Mouse (Mus musculus): Measurements from ENCODE around the gene Tbr1. TPM values are rescaled to one million over a fixed set of nuclear protein-coding genes. Genes with fewer than 3 reads are reported as not detected.

Tbr1 gene
- total RNA-seq (2014; fragmentation: Nextera tagmentation) (0.49 TPM in 1 of 2 replicates, not detected in the other), total RNA-seq (2017) (not detected in 2 replicates)

GRCm38 (mm10) chr2:61802656-61803251 is at the start of gene Tbr1:
Tbr1 (plus strand) TSS chr2:61802930.
- no peak for ATAC-seq (replicated peaks; ENCODE audit: poor library complexity, severe bottlenecking)

DNA sequence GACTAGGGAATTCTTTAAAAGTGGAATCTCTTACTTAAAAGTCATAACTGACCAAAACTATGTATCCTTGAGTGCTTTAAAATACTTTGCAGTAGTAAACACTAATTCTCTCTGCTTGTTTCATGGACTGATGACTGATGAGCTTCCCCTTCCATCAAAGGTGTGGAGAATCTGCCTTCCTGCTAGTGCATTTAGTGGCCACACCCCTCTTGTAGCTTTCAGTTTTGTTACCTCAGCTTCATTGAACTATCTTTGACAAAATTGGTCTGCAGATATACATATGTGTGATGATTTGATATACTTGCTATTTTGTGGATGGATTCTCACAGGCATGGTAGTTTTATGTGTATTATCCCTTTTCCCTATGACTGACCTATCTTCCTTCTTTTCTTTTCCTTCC is 47.7 kb upstream of the Tbr1 start:
- no peak for ATAC-seq (replicated peaks; ENCODE audit: poor library complexity, severe bottlenecking)

DNA sequence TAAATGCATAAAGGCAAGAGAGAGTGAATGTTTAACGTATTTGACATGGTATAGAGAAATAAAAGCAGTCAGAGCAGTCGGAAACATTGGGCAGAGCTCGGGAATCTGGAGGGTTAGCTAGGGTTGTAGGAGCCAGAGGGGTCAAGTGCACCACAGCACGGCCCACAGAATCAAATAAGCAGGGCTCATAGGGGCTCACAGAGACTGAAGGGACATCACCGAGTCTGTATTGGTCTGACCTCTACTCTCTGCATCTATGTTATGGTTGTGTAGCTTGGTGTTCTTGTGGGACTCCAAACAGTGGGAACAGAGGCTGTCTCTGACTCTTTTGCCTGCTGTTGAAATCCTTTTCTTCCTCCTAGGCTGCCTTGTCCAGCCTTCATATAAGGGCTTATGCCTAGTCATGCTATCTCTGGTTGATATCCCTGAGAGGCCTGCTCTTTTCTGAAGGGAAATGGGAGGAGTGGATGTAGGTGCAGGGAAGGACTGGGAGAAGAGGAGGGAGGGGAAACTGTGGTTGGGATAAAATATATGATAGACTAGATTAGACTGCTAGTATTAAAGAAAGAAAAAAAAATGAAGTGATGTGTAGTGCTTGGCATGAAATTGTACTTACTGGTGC is 43.4 kb upstream of the Tbr1 start:
- ATAC-seq (replicated peaks; ENCODE audit: poor library complexity, severe bottlenecking) = no peak

DNA sequence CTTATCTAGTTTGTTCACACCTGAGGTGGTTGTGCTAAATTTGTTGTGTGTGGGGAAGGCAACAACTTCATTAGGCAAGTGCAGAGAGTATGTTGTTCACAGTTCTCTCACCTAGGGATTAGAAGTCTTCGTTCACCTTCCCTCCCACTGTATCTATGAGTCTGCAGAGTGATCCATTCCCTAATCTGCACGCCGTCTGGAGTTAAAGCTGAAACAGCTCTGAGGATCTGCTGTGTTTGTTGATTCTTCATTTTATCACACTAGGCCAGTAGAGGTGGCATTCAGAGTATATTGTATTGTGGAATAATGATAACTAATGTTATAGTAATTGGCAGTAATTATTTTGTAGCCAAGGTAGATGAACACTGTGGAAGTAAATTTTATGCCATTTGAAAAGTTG is 42.7 kb upstream of the Tbr1 start:
- no peak for ATAC-seq (replicated peaks; ENCODE audit: poor library complexity, severe bottlenecking)

GRCm38 (mm10) chr2:61764470-61765105 is 38.1 kb upstream of the Tbr1 start:
- no peak for ATAC-seq (replicated peaks; ENCODE audit: poor library complexity, severe bottlenecking)

DNA sequence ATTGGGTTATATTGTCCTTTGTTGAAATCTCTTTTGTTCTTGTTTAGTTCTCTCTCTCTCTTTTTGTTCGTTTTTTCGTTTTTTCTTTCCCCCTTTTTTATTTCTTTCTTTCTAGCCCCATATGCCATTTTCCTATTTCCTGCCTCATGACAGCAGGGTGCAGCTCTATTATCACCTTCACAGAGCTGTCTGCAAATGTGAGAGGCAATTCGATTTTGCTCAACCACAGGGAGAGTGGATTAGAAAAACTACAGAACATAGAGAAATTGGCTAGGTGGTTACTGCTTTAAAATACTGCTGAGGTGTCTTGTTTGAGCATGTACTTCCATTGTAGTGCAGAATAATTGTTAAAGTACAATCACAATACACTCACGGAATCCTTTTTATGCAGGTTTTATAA is 37.2 kb upstream of the Tbr1 start:
- ATAC-seq (replicated peaks; ENCODE audit: poor library complexity, severe bottlenecking) = no peak

- no peak for ATAC-seq (replicated peaks; ENCODE audit: poor library complexity, severe bottlenecking)
Observed at GRCm38 (mm10) chr2:61780794-61781193, 21.9 kb upstream of the Tbr1 start.

DNA sequence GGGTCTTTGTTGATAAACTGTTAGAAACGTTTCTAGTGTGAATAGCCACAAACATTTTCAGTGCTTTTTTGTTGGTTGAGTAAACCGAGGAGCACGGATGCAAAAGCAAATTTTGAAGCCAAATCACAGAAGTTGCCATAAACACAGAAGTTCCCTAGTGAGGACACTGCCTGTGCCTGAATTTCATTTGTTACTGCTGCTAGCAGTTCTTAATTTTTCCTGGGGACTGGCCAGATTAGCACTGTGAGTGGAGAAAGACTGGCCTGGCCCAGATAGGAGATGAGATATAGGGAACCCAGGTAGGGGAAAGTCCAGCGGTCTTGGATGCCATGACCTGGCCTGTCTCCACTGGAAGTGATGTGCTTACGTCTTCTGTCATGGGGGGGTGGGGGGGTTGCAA is 7.8 kb upstream of the Tbr1 start:
- no peak for ATAC-seq (replicated peaks; ENCODE audit: poor library complexity, severe bottlenecking)

DNA sequence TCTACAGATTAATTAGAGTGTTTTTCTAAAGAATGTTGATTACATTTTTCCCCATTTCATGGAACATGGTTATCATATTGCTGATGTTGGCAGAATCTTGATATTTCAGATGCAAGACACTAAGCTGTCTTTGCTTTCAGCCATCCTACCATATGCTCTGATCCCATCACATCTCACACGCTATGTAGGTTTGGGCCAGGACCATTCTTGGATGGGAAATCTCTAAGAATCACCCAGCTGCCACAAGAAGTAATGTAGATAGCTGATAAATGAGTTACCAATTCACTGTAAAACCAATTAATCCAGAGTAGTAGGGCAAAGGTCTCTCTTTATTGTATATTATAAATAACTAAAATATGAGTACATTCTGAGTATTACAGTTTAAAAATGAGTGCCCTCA is 4.7 kb upstream of the Tbr1 start:
- ATAC-seq (replicated peaks; ENCODE audit: poor library complexity, severe bottlenecking) = no peak

DNA sequence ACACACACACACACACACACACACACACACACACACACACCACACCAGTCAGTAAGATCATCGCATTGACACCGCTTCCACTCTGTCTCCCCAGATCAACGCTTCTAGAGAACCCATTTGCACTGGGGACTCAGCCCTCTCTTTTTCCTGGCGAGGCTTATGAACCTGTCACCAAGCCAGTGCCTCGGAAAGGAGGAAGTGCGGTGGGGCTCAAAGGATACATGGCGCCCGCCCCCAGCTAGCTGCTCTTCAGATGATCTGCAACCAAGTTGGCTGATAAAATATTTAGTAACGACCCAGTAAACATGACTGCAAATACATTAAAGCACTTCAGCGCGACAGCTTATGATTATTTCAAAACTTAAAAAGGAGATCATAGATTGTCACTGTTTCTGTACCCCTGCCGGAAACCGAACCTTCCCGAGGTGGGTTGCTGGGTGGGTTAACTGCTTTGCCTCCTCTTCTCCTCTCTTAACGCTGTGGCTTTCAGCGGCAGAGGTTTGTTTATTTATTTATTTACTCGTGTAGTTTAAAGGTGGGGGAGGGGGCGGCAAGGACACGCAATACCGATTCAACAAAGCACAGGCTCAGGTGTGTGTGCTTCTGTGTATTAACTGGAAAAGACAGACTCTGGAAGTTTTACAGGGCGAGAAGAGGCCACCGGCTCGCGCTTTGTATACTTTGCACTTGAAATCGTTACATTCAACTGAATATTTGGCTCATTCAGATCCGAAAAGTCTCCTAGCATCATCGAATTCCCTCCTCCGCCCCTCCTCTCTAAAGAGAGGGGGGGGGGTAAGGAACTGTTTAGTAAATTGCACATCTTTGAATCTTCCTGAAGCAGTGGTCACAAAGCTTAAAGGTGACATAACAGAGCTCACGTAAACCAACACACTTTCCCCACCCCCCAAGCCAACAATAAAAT is 975 bp downstream of the Tbr1 start:
- ATAC-seq (replicated peaks; ENCODE audit: poor library complexity, severe bottlenecking) = peak; percentile 75

DNA sequence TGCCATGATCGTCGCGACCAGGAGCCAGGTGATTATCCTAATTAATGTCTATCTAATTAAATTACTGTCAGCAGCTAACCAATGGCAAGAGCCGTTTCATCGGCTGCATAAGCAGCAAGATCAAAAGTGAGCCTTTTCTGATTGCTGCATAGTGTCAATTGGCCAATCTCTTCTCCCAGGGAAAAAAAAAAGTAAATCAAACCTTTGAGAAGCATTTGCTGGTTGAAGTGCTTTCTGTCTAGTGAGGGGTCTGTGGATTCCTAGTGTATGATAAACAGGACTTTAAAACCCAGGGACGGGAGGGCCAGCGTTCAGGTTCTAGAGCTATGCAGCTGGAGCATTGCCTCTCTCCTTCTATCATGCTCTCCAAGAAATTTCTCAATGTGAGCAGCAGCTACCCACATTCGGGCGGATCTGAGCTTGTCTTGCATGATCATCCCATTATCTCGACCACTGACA is 1.7 kb downstream of the Tbr1 start:
- no peak for ATAC-seq (replicated peaks; ENCODE audit: poor library complexity, severe bottlenecking)

- peak; percentile 25 for ATAC-seq (replicated peaks; ENCODE audit: poor library complexity, severe bottlenecking)
Observed at GRCm38 (mm10) chr2:61804841-61805540, 2.3 kb downstream of the Tbr1 start.

DNA sequence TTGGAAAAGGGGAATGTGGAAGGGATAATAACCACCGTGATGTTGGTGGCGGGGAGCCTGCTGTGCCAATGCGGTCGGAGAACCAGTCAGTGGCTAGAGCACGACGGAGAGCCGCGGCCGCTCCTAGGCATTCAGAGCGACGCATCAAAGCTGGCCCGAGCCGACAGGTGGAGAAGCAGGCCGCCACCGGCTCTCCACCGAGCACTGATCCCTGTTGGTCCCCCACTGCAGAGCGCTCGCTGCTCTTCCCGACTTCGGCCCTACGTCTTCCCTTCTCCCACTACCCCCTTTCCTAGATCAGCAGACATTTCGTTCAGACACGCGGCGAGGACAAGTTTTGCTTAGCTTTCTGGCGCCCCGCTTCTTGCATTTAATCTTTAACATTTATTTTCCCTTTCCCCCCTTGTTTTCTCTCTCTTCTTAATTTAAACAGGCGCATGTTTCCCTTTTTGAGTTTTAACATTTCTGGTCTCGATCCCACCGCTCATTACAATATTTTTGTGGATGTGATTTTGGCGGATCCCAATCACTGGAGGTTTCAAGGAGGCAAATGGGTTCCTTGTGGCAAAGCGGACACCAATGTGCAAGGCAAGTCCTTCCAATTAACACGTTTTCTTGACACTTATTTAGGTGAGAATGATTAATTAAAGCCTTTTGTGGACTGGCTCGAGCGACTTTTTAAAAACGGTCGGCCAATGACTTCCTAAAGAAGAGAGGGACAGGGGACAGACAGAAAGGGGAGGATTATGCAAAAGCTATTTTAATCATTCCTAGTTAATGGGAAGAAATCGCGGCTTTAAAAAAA is 3.0 kb downstream of the Tbr1 start:
- peak; percentile 14; the same call in 1 of the 2 replicates for ATAC-seq (replicated peaks; ENCODE audit: poor library complexity, severe bottlenecking)

DNA sequence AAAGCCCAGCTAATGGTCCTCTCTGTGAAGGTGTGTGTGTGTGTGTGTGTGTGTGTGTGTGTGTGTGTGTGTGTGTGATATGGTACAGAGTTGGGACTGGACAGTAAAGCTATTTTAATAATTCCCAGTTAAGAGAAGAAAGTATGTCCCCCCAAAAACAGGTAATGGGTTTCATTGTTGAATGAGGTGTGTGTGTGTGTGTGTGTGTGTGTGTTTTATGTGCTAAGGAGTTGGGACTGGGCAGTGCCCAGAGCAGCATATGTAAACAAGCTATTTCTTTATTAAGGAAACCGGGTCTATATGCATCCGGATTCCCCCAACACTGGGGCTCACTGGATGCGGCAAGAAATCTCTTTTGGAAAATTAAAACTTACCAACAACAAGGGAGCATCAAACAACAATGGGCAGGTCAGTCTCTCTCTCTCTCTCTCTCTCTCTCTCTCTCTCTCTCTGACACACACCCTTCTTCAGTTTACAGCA is 3.7 kb downstream of the Tbr1 start:
- no peak for ATAC-seq (replicated peaks; ENCODE audit: poor library complexity, severe bottlenecking)

- ATAC-seq (replicated peaks; ENCODE audit: poor library complexity, severe bottlenecking) = no peak; the same call in 1 of the 2 replicates
Observed at GRCm38 (mm10) chr2:61807151-61807550, 4.4 kb downstream of the Tbr1 start.

DNA sequence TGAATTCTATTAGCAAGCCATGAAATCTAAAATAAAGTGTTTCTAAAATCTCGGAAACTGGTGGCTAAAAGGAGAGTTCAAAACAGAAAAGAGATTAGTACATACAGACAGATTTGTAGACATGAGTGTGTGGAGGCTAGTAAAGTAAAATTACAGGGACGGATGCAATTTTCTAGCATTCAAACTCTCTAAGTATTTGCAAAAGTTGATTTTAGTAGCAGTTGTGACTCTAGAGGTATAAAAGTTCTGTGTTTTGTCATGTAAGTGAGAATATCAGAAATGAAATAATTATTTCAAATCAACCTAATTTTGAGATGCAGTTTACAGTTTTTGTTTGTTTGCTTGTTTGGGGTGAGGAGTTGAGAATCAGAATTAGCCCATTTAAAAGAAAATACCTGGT is 5.1 kb downstream of the Tbr1 start:
- no peak for ATAC-seq (replicated peaks; ENCODE audit: poor library complexity, severe bottlenecking)

DNA sequence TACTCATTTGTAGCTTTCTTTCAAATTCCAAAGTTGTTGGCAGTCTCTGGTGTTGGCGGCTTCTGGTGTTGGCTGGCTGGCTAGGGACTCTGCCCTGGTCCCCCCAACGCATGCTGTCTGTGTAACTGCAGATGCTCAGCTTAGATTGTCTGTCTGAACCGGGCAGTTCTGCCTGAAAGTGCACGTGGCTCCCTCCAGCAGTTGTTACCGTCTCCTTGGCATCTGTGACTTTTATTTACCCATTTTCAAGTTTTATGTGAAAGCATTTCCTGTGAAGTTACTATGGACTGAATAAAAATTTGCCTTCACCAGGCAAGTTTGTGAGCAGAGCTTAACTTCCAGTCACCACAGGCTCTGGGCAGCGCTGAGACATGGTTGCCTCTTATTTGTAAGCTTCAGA is 6.0 kb downstream of the Tbr1 start:
- ATAC-seq (replicated peaks; ENCODE audit: poor library complexity, severe bottlenecking) = no peak

- ATAC-seq (replicated peaks; ENCODE audit: poor library complexity, severe bottlenecking) = no peak
Observed at GRCm38 (mm10) chr2:61809381-61809780, 6.7 kb downstream of the Tbr1 start.

GRCm38 (mm10) chr2:61810751-61811150 is 8.0 kb downstream of the Tbr1 start:
- no peak for ATAC-seq (replicated peaks; ENCODE audit: poor library complexity, severe bottlenecking)
